Mouse (Mus musculus) v-Abl transformed pro-B cells (cell line): ENCODE data around the gene Cdh18.
"Not testable (repeated sequence)": the region's sequence is repeated elsewhere in the genome, so short reads cannot be mapped to it uniquely, and the experiment has no call there.

Experiments
- in situ Hi-C, 2 experiments: fragments of 400-800 bp; cut with MboI; formaldehyde crosslinking; loops; one replicate each; pipeline ENCODE4 v1.15.1; 2025; ENCODE audit not compliant: unreplicated experiment in 2 of 2

The Cdh18 gene

GRCm38 (mm10) chr15:22548711-22549271 is at the start of gene Cdh18:
Gene Cdh18, plus strand, starts transcription at chr15:22549022.
- in situ Hi-C loops, result no loop called here

- in situ Hi-C loops, result no loop called here
Measured at GRCm38 (mm10) chr15:22511271-22511670, 37.6 kb upstream of the Cdh18 start.

- in situ Hi-C loops, result no loop called here
Measured at GRCm38 (mm10) chr15:22535828-22536227, 13.0 kb upstream of the Cdh18 start.

- in situ Hi-C loops, result loop anchor here in 1 of 2 experiments (5.0 kb wide), 1 partner anchor 319 kb away; no protein-coding TSS in a partner anchor
Measured at GRCm38 (mm10) chr15:22577974-22578616, 29.3 kb downstream of the Cdh18 start.

- in situ Hi-C loops, result loop anchor here in 1 of 2 experiments (5.0 kb wide), 1 partner anchor 319 kb away; no protein-coding TSS in a partner anchor
Measured at GRCm38 (mm10) chr15:22578617-22578990, 29.8 kb downstream of the Cdh18 start.

GRCm38 (mm10) chr15:22584667-22585066 is 35.8 kb downstream of the Cdh18 start:
- in situ Hi-C loops, result no loop called here

- in situ Hi-C loops, result no loop called here
Measured at GRCm38 (mm10) chr15:22716376-22716775, 167.6 kb downstream of the Cdh18 start.

- in situ Hi-C loops, result no loop called here
Measured at GRCm38 (mm10) chr15:22717681-22718080, 168.9 kb downstream of the Cdh18 start.

- in situ Hi-C loops, result no loop called here
Measured at GRCm38 (mm10) chr15:22726574-22726973, 177.8 kb downstream of the Cdh18 start.

- in situ Hi-C loops, result no loop called here
Measured at GRCm38 (mm10) chr15:22733039-22733438, 184.2 kb downstream of the Cdh18 start.

- in situ Hi-C loops, result no loop called here
Measured at GRCm38 (mm10) chr15:22736165-22736564, 187.3 kb downstream of the Cdh18 start.

- in situ Hi-C loops, result not testable (repeated sequence)
Measured at GRCm38 (mm10) chr15:22761257-22761656, 212.4 kb downstream of the Cdh18 start.

GRCm38 (mm10) chr15:22766591-22766990 is 217.8 kb downstream of the Cdh18 start:
- in situ Hi-C loops, result not testable (repeated sequence)

GRCm38 (mm10) chr15:22776346-22776745 is 227.5 kb downstream of the Cdh18 start:
- in situ Hi-C loops, result no loop called here

GRCm38 (mm10) chr15:22789696-22790095 is 240.9 kb downstream of the Cdh18 start:
- in situ Hi-C loops, result no loop called here

- in situ Hi-C loops, result no loop called here
Measured at GRCm38 (mm10) chr15:22791791-22792190, 243.0 kb downstream of the Cdh18 start.

- in situ Hi-C loops, result no loop called here
Measured at GRCm38 (mm10) chr15:22833127-22833526, 284.3 kb downstream of the Cdh18 start.

GRCm38 (mm10) chr15:22837173-22837572 is 288.4 kb downstream of the Cdh18 start:
- in situ Hi-C loops, result no loop called here

GRCm38 (mm10) chr15:22857704-22858103 is 308.9 kb downstream of the Cdh18 start:
- in situ Hi-C loops, result no loop called here

- in situ Hi-C loops, result no loop called here
Measured at GRCm38 (mm10) chr15:22870679-22871078, 321.9 kb downstream of the Cdh18 start.

GRCm38 (mm10) chr15:22897724-22898123 is 348.9 kb downstream of the Cdh18 start:
- in situ Hi-C loops, result loop anchor here in 1 of 2 experiments (5.0 kb wide), 1 partner anchor 320 kb away; no protein-coding TSS in a partner anchor

GRCm38 (mm10) chr15:22898208-22898607 is 349.4 kb downstream of the Cdh18 start:
- in situ Hi-C loops, result loop anchor here in 1 of 2 experiments (5.0 kb wide), 1 partner anchor 321 kb away; no protein-coding TSS in a partner anchor
